Mouse (Mus musculus): Measurements from ENCODE around the gene Ift81.

DNA sequence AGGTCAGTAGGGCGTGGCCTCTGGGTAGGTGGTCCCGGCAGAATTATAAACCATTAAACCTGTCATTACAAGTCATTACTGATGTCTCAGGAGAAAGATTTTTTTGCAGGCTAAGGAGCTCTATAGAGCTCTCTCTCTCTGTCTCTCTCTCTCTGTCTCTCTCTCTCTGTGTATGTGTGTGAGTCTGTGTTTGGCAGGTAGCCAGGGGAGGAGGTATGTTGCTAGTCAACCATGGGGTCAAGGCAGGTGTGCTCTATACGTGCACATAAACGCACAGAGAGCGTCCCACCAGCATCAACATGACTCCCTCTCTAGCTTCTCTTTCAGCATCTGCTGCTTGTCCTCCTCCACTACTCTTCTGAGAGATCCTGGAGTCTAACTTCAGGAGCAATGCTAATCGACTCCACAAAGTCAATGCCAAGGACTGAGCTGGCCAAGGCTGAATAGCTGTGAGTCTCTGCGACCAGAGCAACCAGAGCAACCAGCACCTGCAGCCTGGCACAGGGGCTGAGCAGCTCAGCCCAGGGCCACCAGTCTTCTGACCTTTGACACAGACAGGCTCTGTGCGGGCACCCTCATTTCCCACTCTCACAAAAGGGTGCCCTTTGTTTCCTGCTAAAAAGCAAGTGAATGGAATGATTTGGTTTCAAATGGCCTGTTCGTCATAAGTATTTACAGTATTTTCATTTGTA lies 84.3 kb downstream of the Ift81 start:
- TF ChIP-seq CTCF (IDR thresholded peaks at IDR 0.05; ENCODE audit: low read depth) (no peak), EP300 (IDR thresholded peaks at IDR 0.05; ENCODE audit: low read depth) (no peak)
